Mouse (Mus musculus): Measurements from ENCODE around the gene Prss12. TPM values are rescaled to one million over a fixed set of nuclear protein-coding genes. Genes with fewer than 3 reads are reported as not detected.

The Prss12 gene
- polyA plus RNA-seq, 1 experiment from 2014 or later: 0.06 TPM

GRCm38 (mm10) chr3:123433362-123433761 is 13.4 kb upstream of the Prss12 start:
- POLR2A ChIA-PET: no interaction called here

DNA sequence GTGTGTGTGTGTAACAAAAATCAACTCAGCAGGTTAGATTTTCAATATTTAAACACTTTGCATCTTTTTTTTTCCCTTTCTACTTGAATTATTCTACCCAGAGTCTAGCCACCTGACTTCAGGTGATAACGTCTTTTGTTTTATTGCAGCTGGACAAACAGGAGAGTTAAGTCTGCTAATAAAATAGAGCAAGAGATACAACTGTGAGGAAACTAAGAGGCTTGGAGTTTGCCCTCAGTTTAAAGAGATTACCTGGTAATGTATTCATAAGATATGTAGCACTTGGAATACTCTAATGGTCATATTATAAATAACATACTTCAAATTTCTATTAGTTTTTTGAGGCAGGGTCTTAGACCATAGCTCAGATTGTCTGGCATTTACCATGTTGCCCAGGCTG is 9.1 kb upstream of the Prss12 start:
- ATAC-seq (no peak), DNase-seq (ENCODE audit: low read depth, low spot score) (no peak)
- CTCF ChIA-PET: interaction anchor here (1.3 kb wide), 1 partner anchor 11 kb away, joined by 5 read pairs; no protein-coding TSS in a partner anchor
- POLR2A ChIA-PET: interaction anchor here (0.7 kb wide), 1 partner anchor 59 kb away, joined by 3 read pairs; no protein-coding TSS in a partner anchor
- TF ChIP-seq CTCF (IDR thresholded peaks at IDR 0.05): no peak
- in situ Hi-C loops (cut with MboI; ENCODE audit: low pct_unique_long_range_greater_than_20kb): no loop called here
- no peaks in the 10 kb centered on the region for H3K27me3 ChIP-seq

More at GRCm38 (mm10) chr3:123433362-123433761, 13.4 kb upstream of the Prss12 start:
- in situ Hi-C loops (cut with MboI; ENCODE audit: low pct_unique_long_range_greater_than_20kb): no loop called here
- ATAC-seq (no peak), DNase-seq (ENCODE audit: low read depth, low spot score) (no peak)
- no peaks in the 10 kb centered on the region for H3K27me3 ChIP-seq
- CTCF ChIA-PET: interaction anchor here (1.6 kb wide), 1 partner anchor 21 kb away, joined by 5 read pairs; no protein-coding TSS in a partner anchor
- no peak for TF ChIP-seq CTCF (IDR thresholded peaks at IDR 0.05)

- DNase-seq (ENCODE audit: low read depth, low spot score): no peak
- ChIA-PET POLR2A (no interaction called here), CTCF (interaction anchor here (1.3 to 1.4 kb wide), 2 partner anchors 14 to 28 kb away, joined by 3 read pairs; no protein-coding TSS in a partner anchor)
- TF ChIP-seq CTCF (IDR thresholded peaks at IDR 0.05): no peak
- in situ Hi-C loops (cut with MboI; ENCODE audit: low pct_unique_long_range_greater_than_20kb): no loop called here
- no peaks in the 10 kb centered on the region for H3K27me3 ChIP-seq
- ATAC-seq: no peak
These were observed 6.2 kb upstream of the Prss12 start for GRCm38 (mm10) chr3:123440490-123440889.

GRCm38 (mm10) chr3:123444466-123444865 is 2.2 kb upstream of the Prss12 start:
- no peak for ATAC-seq
- no peak for TF ChIP-seq CTCF (IDR thresholded peaks at IDR 0.05)
- in situ Hi-C loops (cut with MboI; ENCODE audit: low pct_unique_long_range_greater_than_20kb): no loop called here
- CTCF ChIA-PET: no interaction called here
- H3K27me3 ChIP-seq: peaks cover 34% of the 10 kb centered on the region
- DNase-seq (ENCODE audit: low read depth, low spot score): no peak
- POLR2A ChIA-PET: no interaction called here

- peak; percentile 48 for ATAC-seq
- CTCF ChIA-PET: interaction anchor here (2.7 kb wide), 1 partner anchor 10 kb away, joined by 9 read pairs; no protein-coding TSS in a partner anchor
- TF ChIP-seq CTCF (IDR thresholded peaks at IDR 0.05): no peak
- POLR2A ChIA-PET: no interaction called here
- H3K27me3 ChIP-seq: peaks cover 34% of the 10 kb centered on the region
- in situ Hi-C loops (cut with MboI; ENCODE audit: low pct_unique_long_range_greater_than_20kb): no loop called here
- no peak for DNase-seq (ENCODE audit: low read depth, low spot score)
These were observed 886 bp downstream of the Prss12 start for GRCm38 (mm10) chr3:123447538-123448059.

DNA sequence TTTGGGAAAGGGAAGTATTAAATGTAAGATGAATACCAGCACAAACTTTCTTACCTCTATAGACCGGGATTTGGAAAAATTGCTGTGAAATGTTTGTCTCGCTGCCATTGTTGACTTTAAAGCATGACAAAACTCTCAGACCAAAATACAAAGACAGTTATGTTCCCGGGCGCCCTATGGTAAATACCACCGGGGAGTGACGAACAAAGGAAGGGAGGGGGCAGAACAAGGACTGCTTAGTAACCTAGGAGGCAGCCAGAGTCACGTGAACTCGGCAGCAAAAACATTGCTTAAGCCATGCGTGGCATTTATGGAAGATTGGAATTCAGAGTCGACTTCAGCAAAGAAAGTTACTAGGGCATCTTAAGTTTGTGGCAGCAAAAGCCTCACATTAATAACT is 1.4 kb downstream of the Prss12 start:
- CTCF ChIA-PET: interaction anchor here (2.7 kb wide), 1 partner anchor 10 kb away, joined by 9 read pairs; no protein-coding TSS in a partner anchor
- in situ Hi-C loops (cut with MboI; ENCODE audit: low pct_unique_long_range_greater_than_20kb): no loop called here
- POLR2A ChIA-PET: no interaction called here
- TF ChIP-seq CTCF (IDR thresholded peaks at IDR 0.05): no peak
- DNase-seq (ENCODE audit: low read depth, low spot score) (no peak), ATAC-seq (no peak)
- H3K27me3 ChIP-seq: peaks cover 34% of the 10 kb centered on the region

DNA sequence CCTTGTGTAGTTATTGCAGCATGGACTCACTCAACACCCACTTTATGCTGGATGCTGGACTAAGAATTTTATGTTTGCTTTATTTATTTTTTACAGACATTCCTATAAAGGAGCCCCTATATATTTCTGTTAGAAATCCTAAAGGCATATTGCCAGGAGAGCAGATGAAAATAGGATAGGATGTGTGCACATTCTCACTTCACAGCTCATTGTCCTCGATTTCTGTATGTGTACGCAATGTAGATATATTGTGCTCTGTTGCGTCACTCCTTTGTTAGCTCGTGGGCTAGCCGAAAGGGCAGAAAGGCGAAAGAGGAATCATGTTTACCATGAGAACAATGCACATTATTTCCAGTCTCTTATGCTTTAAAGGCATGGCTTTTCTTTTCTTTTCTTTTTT is 3.4 kb downstream of the Prss12 start:
- peaks cover 44% of the 10 kb centered on the region for H3K27me3 ChIP-seq
- ChIA-PET CTCF (interaction anchor here (1.3 to 2.7 kb wide), 2 partner anchors 8 to 18 kb away, joined by 3 to 9 read pairs; no protein-coding TSS in a partner anchor), POLR2A (no interaction called here)
- TF ChIP-seq CTCF (IDR thresholded peaks at IDR 0.05): no peak
- no peak for DNase-seq (ENCODE audit: low read depth, low spot score)
- ATAC-seq: no peak
- in situ Hi-C loops (cut with MboI; ENCODE audit: low pct_unique_long_range_greater_than_20kb): no loop called here

DNA sequence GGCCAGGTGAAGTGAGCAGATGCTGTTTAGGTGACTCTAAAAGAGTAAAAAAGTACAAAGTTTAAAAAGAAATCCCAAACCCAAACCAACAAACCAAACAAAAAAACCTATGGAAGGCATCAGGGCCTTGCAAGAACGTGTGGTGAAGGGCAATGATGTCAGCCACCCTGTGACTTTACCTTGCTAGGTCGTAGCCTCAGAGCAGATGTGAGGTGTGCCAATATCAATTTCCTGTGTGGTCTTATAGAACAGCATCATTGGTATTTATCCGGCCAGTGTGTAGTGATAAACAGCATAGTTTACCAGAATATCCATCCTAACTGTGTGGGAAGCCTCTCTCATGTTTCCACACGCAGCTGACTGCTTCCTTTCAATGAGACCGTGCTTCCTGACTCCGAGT is 6.2 kb downstream of the Prss12 start:
- peaks cover 27% of the 10 kb centered on the region for H3K27me3 ChIP-seq
- no peak for TF ChIP-seq CTCF (IDR thresholded peaks at IDR 0.05)
- ChIA-PET CTCF (no interaction called here), POLR2A (no interaction called here)
- DNase-seq (ENCODE audit: low read depth, low spot score): no peak
- no peak for ATAC-seq
- in situ Hi-C loops (cut with MboI; ENCODE audit: low pct_unique_long_range_greater_than_20kb): no loop called here

DNA sequence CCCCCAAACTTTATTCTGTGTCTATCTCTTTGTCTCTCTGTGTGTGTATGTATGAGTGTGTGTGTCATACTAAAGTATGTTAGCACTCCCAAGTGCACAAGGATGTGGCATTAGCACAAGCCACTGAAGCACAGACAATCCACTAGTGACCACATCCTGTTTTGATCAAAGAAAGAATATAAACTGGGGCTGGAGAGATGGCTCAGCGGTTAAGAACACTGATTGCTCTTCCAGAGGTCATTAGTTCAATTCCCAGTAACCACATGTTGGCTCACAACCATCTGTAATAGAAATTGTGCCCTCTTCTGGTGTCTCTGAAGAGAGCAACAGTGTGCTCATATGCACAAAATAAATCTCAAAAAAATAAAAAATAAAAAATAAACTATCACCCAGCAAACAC is 12.8 kb downstream of the Prss12 start:
- H3K27me3 ChIP-seq: peaks cover 10% of the 10 kb centered on the region
- TF ChIP-seq CTCF (IDR thresholded peaks at IDR 0.05): peak; percentile 51
- DNase-seq (ENCODE audit: low read depth, low spot score): no peak
- peak; percentile 74 for ATAC-seq
- POLR2A ChIA-PET: no interaction called here
- CTCF ChIA-PET: interaction anchor here (1.3 kb wide), 1 partner anchor 18 kb away, joined by 3 read pairs; no protein-coding TSS in a partner anchor
- in situ Hi-C loops (cut with MboI; ENCODE audit: low pct_unique_long_range_greater_than_20kb): no loop called here

DNA sequence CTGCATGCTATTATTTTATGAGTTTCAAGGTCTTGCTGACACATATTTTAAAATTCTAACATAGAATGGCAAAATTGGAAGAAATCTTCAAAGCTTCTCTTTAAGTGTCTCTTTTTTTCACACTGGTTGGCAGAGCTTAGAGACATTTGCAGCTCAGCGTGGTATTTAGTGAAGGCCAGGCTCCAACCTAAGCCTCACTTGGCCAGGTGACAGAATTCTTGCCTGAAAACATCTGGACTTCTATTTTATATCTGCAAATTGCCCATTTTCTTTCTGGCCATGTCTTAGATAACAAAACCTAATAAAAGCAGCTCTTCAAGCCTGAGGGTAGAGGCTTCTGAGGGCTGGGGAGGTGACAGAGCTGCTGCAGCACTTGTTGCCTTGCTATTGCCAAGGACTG is 13.7 kb downstream of the Prss12 start:
- no peak for ATAC-seq
- H3K27me3 ChIP-seq: peaks cover under 1% of the 10 kb centered on the region
- no peak for TF ChIP-seq CTCF (IDR thresholded peaks at IDR 0.05)
- ChIA-PET POLR2A (no interaction called here), CTCF (interaction anchor here (1.3 kb wide), 1 partner anchor 18 kb away, joined by 3 read pairs; no protein-coding TSS in a partner anchor)
- in situ Hi-C loops (cut with MboI; ENCODE audit: low pct_unique_long_range_greater_than_20kb): no loop called here
- no peak for DNase-seq (ENCODE audit: low read depth, low spot score)

DNA sequence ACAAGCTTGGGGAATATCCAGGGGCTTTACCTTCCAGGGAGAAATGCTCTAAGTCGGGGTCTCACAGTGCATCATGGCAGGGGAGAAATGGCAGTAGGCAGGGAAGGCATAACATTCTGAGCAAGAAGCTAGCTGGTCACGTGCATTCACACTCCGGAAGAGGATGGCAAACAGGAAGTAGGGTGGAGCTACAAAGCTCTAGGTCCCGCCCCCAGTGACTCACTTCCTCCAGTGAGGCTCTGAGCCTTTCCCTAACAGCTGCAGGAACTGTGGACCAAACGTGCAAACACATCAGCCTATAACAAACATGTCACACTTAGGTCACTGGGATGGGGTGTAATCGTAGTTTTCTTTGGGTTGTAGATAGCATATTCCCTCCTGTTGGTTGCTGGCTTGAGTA is 15.6 kb downstream of the Prss12 start:
- no peak for ATAC-seq
- CTCF ChIA-PET: interaction anchor here (2.3 kb wide), 1 partner anchor 7 kb away, joined by 8 read pairs; no protein-coding TSS in a partner anchor
- DNase-seq (ENCODE audit: low read depth, low spot score): no peak
- no peaks in the 10 kb centered on the region for H3K27me3 ChIP-seq
- in situ Hi-C loops (cut with MboI; ENCODE audit: low pct_unique_long_range_greater_than_20kb): no loop called here
- no peak for TF ChIP-seq CTCF (IDR thresholded peaks at IDR 0.05)
- POLR2A ChIA-PET: no interaction called here
